Mouse (Mus musculus) cerebellum, postnatal 14 days (tissue): ENCODE data around the gene Galk1.
A peak's percentile ranks its signal among the peaks of the same experiment; 100 is the strongest.

Source experiments
- DNase-seq, 2 experiments: peaks; one replicate each; pipeline ENCODE4 v3.0.0; 2021; ENCODE audit warnings: mixed read lengths in 2 of 2

The Galk1 gene

GRCm38 (mm10) chr11:116012262-116012947 is at the start of gene Galk1:
Galk1 (minus strand) TSS chr11:116012719.
- DNase-seq: peak; percentile 73 to 76

- peak; percentile 74 to 79 for DNase-seq
Measured at GRCm38 (mm10) chr11:116061641-116062415, 49.3 kb upstream of the Galk1 start.

GRCm38 (mm10) chr11:116060596-116060995 is 48.1 kb upstream of the Galk1 start:
- DNase-seq: peak in 1 of 2 experiments; percentile 60

GRCm38 (mm10) chr11:116059691-116060025 is 47.1 kb upstream of the Galk1 start:
- DNase-seq: peak in 1 of 2 experiments; percentile 26

- no peak for DNase-seq
Measured at GRCm38 (mm10) chr11:116058868-116059690, 46.6 kb upstream of the Galk1 start.

- peak in 1 of 2 experiments; percentile 63 for DNase-seq
Measured at GRCm38 (mm10) chr11:116058022-116058614, 45.6 kb upstream of the Galk1 start.

- no peak for DNase-seq
Measured at GRCm38 (mm10) chr11:116057237-116057881, 44.8 kb upstream of the Galk1 start.

- no peak for DNase-seq
Measured at GRCm38 (mm10) chr11:116055873-116056272, 43.4 kb upstream of the Galk1 start.

GRCm38 (mm10) chr11:116053510-116054229 is 41.2 kb upstream of the Galk1 start:
- no peak for DNase-seq

GRCm38 (mm10) chr11:116050196-116050595 is 37.7 kb upstream of the Galk1 start:
- no peak for DNase-seq

- no peak for DNase-seq
Measured at GRCm38 (mm10) chr11:116049610-116050009, 37.1 kb upstream of the Galk1 start.

- DNase-seq: no peak
Measured at GRCm38 (mm10) chr11:116045173-116045572, 32.7 kb upstream of the Galk1 start.

GRCm38 (mm10) chr11:116043286-116043685 is 30.8 kb upstream of the Galk1 start:
- no peak for DNase-seq

- no peak for DNase-seq
Measured at GRCm38 (mm10) chr11:116042372-116043138, 30.0 kb upstream of the Galk1 start.

- DNase-seq: no peak
Measured at GRCm38 (mm10) chr11:116041833-116042232, 29.3 kb upstream of the Galk1 start.

GRCm38 (mm10) chr11:116040593-116040992 is 28.1 kb upstream of the Galk1 start:
- DNase-seq: peak in 1 of 2 experiments; percentile 30

GRCm38 (mm10) chr11:116037826-116038225 is 25.3 kb upstream of the Galk1 start:
- no peak for DNase-seq

GRCm38 (mm10) chr11:116036671-116037070 is 24.2 kb upstream of the Galk1 start:
- DNase-seq: no peak

- no peak for DNase-seq
Measured at GRCm38 (mm10) chr11:116034584-116034983, 22.1 kb upstream of the Galk1 start.

- DNase-seq: peak; percentile 56
Measured at GRCm38 (mm10) chr11:116030898-116031845, 18.7 kb upstream of the Galk1 start.
